Mouse (Mus musculus): Measurements from ENCODE around the gene Pola1. TPM values are rescaled to one million over a fixed set of nuclear protein-coding genes. Genes with fewer than 3 reads are reported as not detected.

Pola1 gene
- polyA plus RNA-seq, 1 experiment from 2014 or later, result 13.6 TPM

- Histone ChIP-seq H3K4me1 (ENCODE audit: control insufficient read depth, low read depth, low read length) (no peaks in the 10 kb centered on the region), H3K27me3 (ENCODE audit: control insufficient read depth, insufficient read depth, low read depth, low read length) (no peaks in the 10 kb centered on the region), H3K36me3 (ENCODE audit: control insufficient read depth, insufficient read depth) (no peaks in the 10 kb centered on the region), H3K9ac (ENCODE audit: low read depth, low read length) (no peak overlapping the region), H3K9me3 (replicated peaks; ENCODE audit: control insufficient read depth, low read length) (no peaks in the 10 kb centered on the region), H3K4me3 (ENCODE audit: low read depth, low read length) (no peak overlapping the region), H3K4me2 (ENCODE audit: low read depth, low read length) (no peak overlapping the region), H3K27ac (ENCODE audit: low read length) (no peak overlapping the region)
- WGBS (ENCODE audit: insufficient replicate concordance), result 39% methylated on average over 1 of the region's 1 CpGs
- ATAC-seq (ENCODE audit: low read depth), result no peak
Observed at GRCm38 (mm10) chrX:93373503-93373902, 258.5 kb downstream of the Pola1 start.

DNA sequence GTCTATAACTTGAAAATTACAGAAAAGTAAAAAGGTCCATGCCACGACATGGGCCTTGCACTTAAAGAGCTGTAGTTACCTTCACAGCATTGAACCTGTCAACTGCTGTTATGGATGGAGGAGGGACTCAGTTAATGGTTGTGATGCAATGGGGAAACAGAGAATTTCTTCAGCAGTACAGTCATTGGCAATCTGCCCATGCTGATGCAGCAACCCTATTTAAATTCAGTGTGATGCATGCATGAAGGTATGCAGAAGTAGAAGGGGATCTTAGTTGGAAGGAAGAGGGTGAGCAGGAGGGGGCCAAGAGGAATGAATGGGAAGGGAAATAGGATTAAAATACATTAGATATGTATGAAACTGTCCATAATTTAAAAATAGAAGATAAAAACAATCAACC lies 262.2 kb downstream of the Pola1 start:
- Histone ChIP-seq H3K4me2 (ENCODE audit: low read depth, low read length) (no peak overlapping the region), H3K36me3 (ENCODE audit: control insufficient read depth, insufficient read depth) (no peaks in the 10 kb centered on the region), H3K4me3 (ENCODE audit: low read depth, low read length) (no peak overlapping the region), H3K27me3 (ENCODE audit: control insufficient read depth, insufficient read depth, low read depth, low read length) (no peaks in the 10 kb centered on the region), H3K9me3 (replicated peaks; ENCODE audit: control insufficient read depth, low read length) (no peaks in the 10 kb centered on the region), H3K4me1 (ENCODE audit: control insufficient read depth, low read depth, low read length) (no peaks in the 10 kb centered on the region), H3K27ac (ENCODE audit: low read length) (no peak overlapping the region), H3K9ac (ENCODE audit: low read depth, low read length) (no peak overlapping the region)
- WGBS (ENCODE audit: insufficient replicate concordance), result 66% methylated on average over 1 of the region's 1 CpGs
- no peak for ATAC-seq (ENCODE audit: low read depth)

GRCm38 (mm10) chrX:93368211-93368610 lies 263.7 kb downstream of the Pola1 start:
- no peak overlapping the region for H3K4me2 ChIP-seq (ENCODE audit: low read depth, low read length)
- no peaks in the 10 kb centered on the region for H3K9me3 ChIP-seq (replicated peaks; ENCODE audit: control insufficient read depth, low read length)
- H3K36me3 ChIP-seq (ENCODE audit: control insufficient read depth, insufficient read depth), result no peaks in the 10 kb centered on the region
- WGBS (ENCODE audit: insufficient replicate concordance), result 74% methylated on average over 3 of the region's 3 CpGs
- no peak overlapping the region for H3K9ac ChIP-seq (ENCODE audit: low read depth, low read length)
- H3K4me1 ChIP-seq (ENCODE audit: control insufficient read depth, low read depth, low read length), result no peaks in the 10 kb centered on the region
- no peak overlapping the region for H3K4me3 ChIP-seq (ENCODE audit: low read depth, low read length)
- no peak overlapping the region for H3K27ac ChIP-seq (ENCODE audit: low read length)
- no peaks in the 10 kb centered on the region for H3K27me3 ChIP-seq (ENCODE audit: control insufficient read depth, insufficient read depth, low read depth, low read length)
- ATAC-seq (ENCODE audit: low read depth), result no peak

- no peak overlapping the region for H3K9ac ChIP-seq (ENCODE audit: low read depth, low read length)
- H3K36me3 ChIP-seq (ENCODE audit: control insufficient read depth, insufficient read depth), result no peaks in the 10 kb centered on the region
- H3K27me3 ChIP-seq (ENCODE audit: control insufficient read depth, insufficient read depth, low read depth, low read length), result no peaks in the 10 kb centered on the region
- no peaks in the 10 kb centered on the region for H3K4me1 ChIP-seq (ENCODE audit: control insufficient read depth, low read depth, low read length)
- H3K4me2 ChIP-seq (ENCODE audit: low read depth, low read length), result no peak overlapping the region
- H3K27ac ChIP-seq (ENCODE audit: low read length), result no peak overlapping the region
- 68% methylated on average over 1 of the region's 1 CpGs for WGBS (ENCODE audit: insufficient replicate concordance)
- H3K4me3 ChIP-seq (ENCODE audit: low read depth, low read length), result no peak overlapping the region
- no peaks in the 10 kb centered on the region for H3K9me3 ChIP-seq (replicated peaks; ENCODE audit: control insufficient read depth, low read length)
- ATAC-seq (ENCODE audit: low read depth), result no peak
Observed at GRCm38 (mm10) chrX:93321336-93321735, 310.6 kb downstream of the Pola1 start.

GRCm38 (mm10) chrX:93319979-93320378 lies 312.0 kb downstream of the Pola1 start:
- WGBS (ENCODE audit: insufficient replicate concordance), result 35% methylated on average over 2 of the region's 2 CpGs
- Histone ChIP-seq H3K27me3 (ENCODE audit: control insufficient read depth, insufficient read depth, low read depth, low read length) (no peaks in the 10 kb centered on the region), H3K4me3 (ENCODE audit: low read depth, low read length) (no peak overlapping the region), H3K4me2 (ENCODE audit: low read depth, low read length) (no peak overlapping the region), H3K36me3 (ENCODE audit: control insufficient read depth, insufficient read depth) (no peaks in the 10 kb centered on the region), H3K27ac (ENCODE audit: low read length) (no peak overlapping the region), H3K9me3 (replicated peaks; ENCODE audit: control insufficient read depth, low read length) (no peaks in the 10 kb centered on the region), H3K9ac (ENCODE audit: low read depth, low read length) (no peak overlapping the region), H3K4me1 (ENCODE audit: control insufficient read depth, low read depth, low read length) (no peaks in the 10 kb centered on the region)
- ATAC-seq (ENCODE audit: low read depth), result 0 out of 2 replicates have a peak, but pooled peaks have one; percentile 19

DNA sequence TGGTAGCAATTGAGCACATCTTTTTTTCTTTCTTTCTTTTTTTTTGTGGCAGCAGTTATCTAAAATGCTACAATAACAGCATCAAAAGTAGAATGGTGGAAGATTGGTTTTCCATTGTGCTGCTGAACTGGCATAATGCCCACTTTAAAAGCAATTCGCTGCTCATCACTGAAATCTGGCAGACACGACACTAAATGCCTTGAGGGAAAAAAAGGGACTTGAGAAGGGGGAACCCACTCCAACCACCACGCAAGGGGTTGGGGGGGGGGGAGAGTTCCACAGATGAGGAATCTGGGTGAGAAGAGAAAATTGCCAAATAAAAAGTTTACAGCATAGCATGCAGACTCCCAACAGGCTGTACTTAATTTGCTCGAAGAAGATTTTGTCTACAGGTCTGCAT lies 314.4 kb downstream of the Pola1 start:
- H3K9ac ChIP-seq (ENCODE audit: low read depth, low read length), result no peak overlapping the region
- 83% methylated on average over 4 of the region's 4 CpGs for WGBS (ENCODE audit: insufficient replicate concordance)
- H3K4me1 ChIP-seq (ENCODE audit: control insufficient read depth, low read depth, low read length), result no peaks in the 10 kb centered on the region
- H3K4me2 ChIP-seq (ENCODE audit: low read depth, low read length), result no peak overlapping the region
- no peak overlapping the region for H3K27ac ChIP-seq (ENCODE audit: low read length)
- H3K4me3 ChIP-seq (ENCODE audit: low read depth, low read length), result no peak overlapping the region
- ATAC-seq (ENCODE audit: low read depth), result no peak
- H3K27me3 ChIP-seq (ENCODE audit: control insufficient read depth, insufficient read depth, low read depth, low read length), result no peaks in the 10 kb centered on the region
- H3K36me3 ChIP-seq (ENCODE audit: control insufficient read depth, insufficient read depth), result no peaks in the 10 kb centered on the region
- H3K9me3 ChIP-seq (replicated peaks; ENCODE audit: control insufficient read depth, low read length), result no peaks in the 10 kb centered on the region

GRCm38 (mm10) chrX:93305780-93306179 lies 326.2 kb downstream of the Pola1 start:
- ATAC-seq (ENCODE audit: low read depth), result no peak
- Histone ChIP-seq H3K27ac (ENCODE audit: low read length) (no peak overlapping the region), H3K9ac (ENCODE audit: low read depth, low read length) (no peak overlapping the region), H3K4me1 (ENCODE audit: control insufficient read depth, low read depth, low read length) (no peaks in the 10 kb centered on the region), H3K4me3 (ENCODE audit: low read depth, low read length) (no peak overlapping the region), H3K36me3 (ENCODE audit: control insufficient read depth, insufficient read depth) (no peaks in the 10 kb centered on the region), H3K9me3 (replicated peaks; ENCODE audit: control insufficient read depth, low read length) (no peaks in the 10 kb centered on the region), H3K4me2 (ENCODE audit: low read depth, low read length) (no peak overlapping the region), H3K27me3 (ENCODE audit: control insufficient read depth, insufficient read depth, low read depth, low read length) (peaks cover 8% of the 10 kb centered on the region)
- 75% methylated on average over 7 of the region's 7 CpGs for WGBS (ENCODE audit: insufficient replicate concordance)

DNA sequence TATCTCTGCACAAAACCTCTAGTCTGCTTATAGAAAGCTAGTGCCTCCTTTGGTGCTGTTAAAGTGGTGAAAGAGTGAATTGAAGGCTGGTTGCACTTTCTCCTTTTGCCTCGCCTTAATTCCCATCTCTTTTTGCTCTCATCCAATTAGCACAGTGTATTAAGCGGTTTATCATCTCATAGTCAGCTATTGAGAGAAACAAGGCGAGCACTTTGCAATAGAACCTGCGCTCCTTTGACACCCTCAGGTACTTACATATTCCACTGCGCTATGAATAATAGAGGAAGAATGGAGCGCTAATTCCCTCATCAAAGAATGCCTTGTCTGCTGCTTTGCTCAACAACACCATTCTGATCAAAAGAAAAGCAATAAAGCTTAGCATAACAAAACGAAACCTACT lies 330.2 kb downstream of the Pola1 start:
- Histone ChIP-seq H3K4me2 (ENCODE audit: low read depth, low read length) (no peak overlapping the region), H3K4me3 (ENCODE audit: low read depth, low read length) (no peak overlapping the region), H3K9ac (ENCODE audit: low read depth, low read length) (no peak overlapping the region), H3K27me3 (ENCODE audit: control insufficient read depth, insufficient read depth, low read depth, low read length) (peaks cover 47% of the 10 kb centered on the region), H3K9me3 (replicated peaks; ENCODE audit: control insufficient read depth, low read length) (no peaks in the 10 kb centered on the region), H3K27ac (ENCODE audit: low read length) (no peak overlapping the region), H3K4me1 (ENCODE audit: control insufficient read depth, low read depth, low read length) (no peaks in the 10 kb centered on the region), H3K36me3 (ENCODE audit: control insufficient read depth, insufficient read depth) (no peaks in the 10 kb centered on the region)
- ATAC-seq (ENCODE audit: low read depth), result no peak
- WGBS (ENCODE audit: insufficient replicate concordance), result 14% methylated on average over 7 of the region's 7 CpGs

DNA sequence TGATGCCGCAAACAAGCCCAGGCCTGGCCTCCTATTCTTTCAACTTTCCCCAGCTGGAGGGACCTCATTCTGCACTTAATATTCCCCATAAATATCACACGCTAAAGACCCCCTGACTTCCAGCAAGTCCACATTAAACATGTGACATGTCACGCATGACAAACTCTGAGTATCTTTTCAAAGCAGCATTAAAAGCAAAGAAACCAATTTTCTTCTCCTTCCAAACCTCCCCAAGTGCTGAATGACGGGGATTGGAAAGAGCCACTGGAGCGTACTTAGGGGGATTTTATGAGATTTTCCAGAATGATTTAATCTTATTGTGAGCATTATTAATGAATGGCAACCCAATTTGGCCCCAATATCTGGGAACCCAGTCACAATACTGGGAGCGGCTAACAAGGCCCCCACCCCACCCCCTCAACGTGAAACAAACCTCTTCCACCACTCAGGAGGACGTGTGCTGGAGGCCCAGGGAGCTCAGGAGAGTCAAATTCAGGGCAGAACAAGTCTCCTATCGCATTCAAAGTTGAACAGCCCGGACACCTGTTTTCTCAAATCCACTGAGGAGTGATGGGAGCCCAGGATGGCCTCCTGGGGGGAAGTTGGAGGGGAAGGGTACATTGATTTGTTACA lies 331.7 kb downstream of the Pola1 start:
- peaks cover 61% of the 10 kb centered on the region for H3K27me3 ChIP-seq (ENCODE audit: control insufficient read depth, insufficient read depth, low read depth, low read length)
- no peak overlapping the region for H3K27ac ChIP-seq (ENCODE audit: low read length)
- no peak overlapping the region for H3K4me2 ChIP-seq (ENCODE audit: low read depth, low read length)
- no peak for ATAC-seq (ENCODE audit: low read depth)
- H3K9me3 ChIP-seq (replicated peaks; ENCODE audit: control insufficient read depth, low read length), result no peaks in the 10 kb centered on the region
- no peak overlapping the region for H3K9ac ChIP-seq (ENCODE audit: low read depth, low read length)
- H3K4me3 ChIP-seq (ENCODE audit: low read depth, low read length), result no peak overlapping the region
- 23% methylated on average over 10 of the region's 10 CpGs for WGBS (ENCODE audit: insufficient replicate concordance)
- no peaks in the 10 kb centered on the region for H3K4me1 ChIP-seq (ENCODE audit: control insufficient read depth, low read depth, low read length)
- H3K36me3 ChIP-seq (ENCODE audit: control insufficient read depth, insufficient read depth), result no peaks in the 10 kb centered on the region

Data from liver, embryonic 16.5 days (tissue).